Mouse (Mus musculus): ENCODE results near the gene Tmtc2.

Gene Tmtc2

DNA sequence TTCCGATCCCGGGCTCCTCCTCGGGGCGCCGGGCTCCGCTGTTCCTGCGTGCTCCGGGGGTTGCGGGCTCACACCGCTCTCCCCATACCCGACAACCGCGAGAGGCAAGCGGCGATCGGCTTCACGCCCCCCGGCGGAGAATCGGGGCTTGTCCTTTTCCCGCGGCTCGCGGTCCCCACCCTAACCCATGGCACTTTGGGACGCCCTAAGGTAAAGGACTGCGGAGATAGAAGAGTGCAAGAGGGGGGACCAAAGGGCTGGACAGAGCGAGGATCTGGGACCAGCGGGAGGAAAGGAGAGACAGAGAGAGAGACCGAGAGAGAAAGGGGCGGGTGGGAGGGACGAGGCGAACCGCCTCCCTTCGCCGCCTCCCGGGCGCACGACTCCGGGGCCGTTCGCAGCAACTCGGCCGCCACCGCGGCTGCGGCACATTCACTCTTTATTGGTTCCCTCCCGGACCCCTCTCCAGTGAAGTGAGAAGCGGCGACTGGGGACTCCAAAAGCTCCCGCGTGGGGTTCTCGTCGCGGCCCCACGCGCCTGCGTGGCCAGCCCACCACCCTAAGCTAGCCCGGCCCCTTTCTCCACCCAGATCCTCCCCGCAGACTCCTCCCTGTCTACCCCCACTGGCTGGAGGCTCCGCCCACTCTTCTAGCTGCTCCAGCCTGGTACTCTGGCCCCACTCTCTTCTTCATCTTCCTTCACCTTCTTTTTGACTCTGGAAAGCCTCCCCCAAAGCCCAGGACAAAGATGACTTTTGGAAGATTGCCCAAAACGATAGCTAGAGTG lies at the start of gene Tmtc2:
Gene Tmtc2, minus strand, starts transcription at position 544 of the 787 bp plus-strand sequence.
- peak in 1 of 2 experiments; percentile 4 for DNase-seq (ENCODE audit: low read depth in 1 of 2, low spot score in 2 of 2)

DNA sequence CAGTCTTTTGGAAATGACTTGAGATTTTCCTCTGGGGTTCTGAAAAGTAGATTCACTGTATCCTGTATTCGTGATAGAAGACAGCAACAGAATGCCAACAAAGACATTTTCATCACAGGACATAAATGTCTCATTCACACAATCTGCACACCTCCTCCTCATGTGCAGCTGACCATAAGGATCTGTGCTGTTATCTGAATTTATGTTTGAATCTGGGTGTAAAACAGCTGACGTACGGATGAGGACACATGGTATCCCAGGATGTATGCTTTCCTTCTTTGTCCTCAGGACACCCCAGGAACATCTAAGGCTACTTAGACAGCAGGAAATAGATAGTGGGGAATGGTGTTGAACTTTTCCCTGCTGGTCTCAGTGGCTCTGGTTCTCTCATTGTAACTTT lies 37.9 kb upstream of the Tmtc2 start:
- DNase-seq (ENCODE audit: low read depth in 1 of 2, low spot score in 2 of 2) = no peak

DNA sequence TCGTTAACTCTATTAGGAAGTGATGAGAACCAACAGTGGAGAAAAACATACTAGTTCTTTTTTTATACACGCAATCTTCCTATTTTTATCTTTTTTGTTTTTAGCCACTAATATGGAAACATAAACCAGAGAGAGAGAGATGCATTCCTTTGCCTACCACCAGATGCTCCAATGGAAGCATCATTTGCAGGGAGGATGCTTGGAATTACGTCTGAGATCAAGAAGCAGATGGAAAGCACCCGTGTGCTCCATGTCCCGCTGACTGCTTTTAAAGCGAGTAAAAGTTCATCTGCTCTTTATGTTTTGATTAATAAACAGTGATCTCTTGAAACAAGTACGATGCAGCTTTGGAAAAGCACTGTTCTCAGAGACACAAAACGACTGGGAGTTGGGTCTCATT lies 24.6 kb upstream of the Tmtc2 start:
- DNase-seq (ENCODE audit: low read depth in 1 of 2, low spot score in 2 of 2) = no peak

DNA sequence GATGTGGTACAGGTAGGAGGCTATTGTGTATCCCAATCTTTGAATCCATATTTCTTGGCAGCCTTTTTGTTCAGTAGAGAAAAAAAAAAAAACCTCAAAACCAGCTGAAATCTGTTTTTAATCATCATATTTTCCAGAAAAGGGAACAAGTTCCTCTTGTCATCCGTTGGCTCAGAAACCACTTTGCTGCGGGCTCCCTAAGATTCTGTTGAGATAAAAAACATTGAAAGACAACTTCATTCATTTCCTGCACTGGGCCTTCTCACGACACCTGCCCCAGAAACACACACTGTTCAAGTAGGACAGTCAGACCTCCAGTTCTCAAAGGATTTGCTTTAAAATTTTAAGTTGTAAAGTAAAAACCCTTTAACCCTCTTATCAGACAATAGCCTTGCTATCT lies 23.0 kb upstream of the Tmtc2 start:
- DNase-seq (ENCODE audit: low read depth in 1 of 2, low spot score in 2 of 2) = no peak

DNA sequence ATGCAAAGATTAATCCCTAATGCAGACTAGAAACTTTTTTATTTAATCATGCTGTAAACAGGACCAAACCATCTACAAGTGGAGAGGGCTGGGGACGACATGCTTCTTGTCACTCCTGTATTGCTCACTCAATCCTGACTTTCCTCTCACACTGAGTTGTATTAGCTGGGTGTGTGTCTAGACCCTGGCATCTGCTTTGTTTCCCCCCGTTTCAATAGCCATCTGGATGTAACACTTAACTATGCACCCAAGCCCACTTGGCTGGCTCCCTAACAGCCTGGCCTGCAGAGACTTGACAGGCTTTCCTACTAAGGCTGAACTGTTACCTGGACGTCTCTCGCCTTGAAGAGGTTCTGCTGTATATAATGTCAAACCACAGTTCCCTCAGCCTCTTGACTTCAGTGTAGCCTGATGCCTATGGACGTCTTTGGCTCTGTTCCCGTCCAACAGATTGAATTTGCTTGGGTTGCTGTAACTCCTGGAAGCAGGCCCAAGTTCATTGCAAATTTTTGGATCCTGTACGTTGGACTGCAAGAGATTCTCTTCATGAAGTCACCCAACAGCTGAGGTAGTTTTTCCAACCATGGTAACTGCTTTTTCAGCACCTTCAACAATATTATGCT lies 21.3 kb upstream of the Tmtc2 start:
- DNase-seq (ENCODE audit: low read depth in 1 of 2, low spot score in 2 of 2) = no peak

DNA sequence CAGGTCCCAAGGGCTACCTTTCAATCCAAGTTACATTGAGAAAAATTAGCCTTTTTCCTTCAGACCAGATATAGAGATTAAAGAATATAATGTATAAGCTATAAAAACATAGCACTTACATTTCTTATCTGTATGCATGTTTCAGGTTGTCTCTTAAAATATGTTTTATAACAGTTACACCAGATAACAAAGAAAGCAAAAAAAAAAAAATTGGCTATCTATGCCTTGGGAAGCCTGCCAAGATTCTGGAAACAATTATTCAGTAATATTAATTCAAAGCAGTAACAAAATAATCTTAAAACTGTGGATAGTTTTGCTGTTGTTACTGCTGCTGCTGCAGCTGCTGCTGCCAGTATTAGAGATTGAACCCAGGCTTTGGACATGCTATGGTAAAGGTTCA lies 13.9 kb upstream of the Tmtc2 start:
- DNase-seq (ENCODE audit: low read depth in 1 of 2, low spot score in 2 of 2) = no peak

DNA sequence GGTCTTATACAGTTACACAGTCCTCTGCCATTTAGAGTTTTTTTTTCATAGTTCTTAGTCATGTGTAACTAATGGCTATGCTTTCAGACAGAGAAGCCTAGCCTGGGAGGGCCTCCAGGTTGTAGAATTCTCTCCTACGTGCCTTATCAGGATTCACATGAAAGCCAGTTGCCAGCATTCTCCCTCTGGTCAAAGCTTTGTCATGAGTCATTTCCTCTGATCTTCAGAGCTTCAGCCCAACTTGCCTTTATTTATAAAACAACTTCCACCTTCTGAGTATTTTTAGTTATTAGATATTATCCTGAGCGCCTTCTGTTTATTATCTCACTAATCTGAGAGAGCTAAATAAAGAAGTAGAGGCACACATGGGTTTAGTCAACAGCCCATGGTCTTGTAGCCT lies 5.1 kb upstream of the Tmtc2 start:
- DNase-seq (ENCODE audit: low read depth in 1 of 2, low spot score in 2 of 2) = no peak

DNA sequence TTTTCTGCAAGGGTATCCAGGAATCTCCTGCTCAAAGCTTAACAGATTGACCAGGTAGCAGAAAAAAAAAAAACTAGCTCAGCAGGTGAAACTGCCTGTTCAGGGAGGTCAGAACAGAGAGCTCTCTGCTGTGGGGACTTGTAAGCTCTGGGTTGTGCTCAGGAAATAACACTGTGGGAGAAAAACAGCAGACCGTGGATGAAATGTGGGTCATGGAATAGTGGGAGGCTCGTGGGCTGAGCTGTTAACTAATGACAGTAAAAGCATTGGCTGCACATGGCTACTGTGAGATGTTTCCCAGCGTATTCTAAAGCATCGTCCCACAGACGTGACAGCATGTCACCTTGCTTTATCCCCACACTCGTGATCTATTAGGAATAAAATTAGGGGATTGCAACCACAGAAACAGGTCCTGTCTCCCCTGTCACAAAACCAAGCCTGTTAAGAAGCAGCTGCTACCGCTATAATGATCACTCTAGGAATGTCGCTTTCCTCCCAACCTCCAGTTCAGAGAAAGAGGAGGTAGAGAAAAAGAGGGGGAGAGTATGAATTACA lies 4.1 kb upstream of the Tmtc2 start:
- DNase-seq (ENCODE audit: low read depth in 1 of 2, low spot score in 2 of 2) = no peak

DNA sequence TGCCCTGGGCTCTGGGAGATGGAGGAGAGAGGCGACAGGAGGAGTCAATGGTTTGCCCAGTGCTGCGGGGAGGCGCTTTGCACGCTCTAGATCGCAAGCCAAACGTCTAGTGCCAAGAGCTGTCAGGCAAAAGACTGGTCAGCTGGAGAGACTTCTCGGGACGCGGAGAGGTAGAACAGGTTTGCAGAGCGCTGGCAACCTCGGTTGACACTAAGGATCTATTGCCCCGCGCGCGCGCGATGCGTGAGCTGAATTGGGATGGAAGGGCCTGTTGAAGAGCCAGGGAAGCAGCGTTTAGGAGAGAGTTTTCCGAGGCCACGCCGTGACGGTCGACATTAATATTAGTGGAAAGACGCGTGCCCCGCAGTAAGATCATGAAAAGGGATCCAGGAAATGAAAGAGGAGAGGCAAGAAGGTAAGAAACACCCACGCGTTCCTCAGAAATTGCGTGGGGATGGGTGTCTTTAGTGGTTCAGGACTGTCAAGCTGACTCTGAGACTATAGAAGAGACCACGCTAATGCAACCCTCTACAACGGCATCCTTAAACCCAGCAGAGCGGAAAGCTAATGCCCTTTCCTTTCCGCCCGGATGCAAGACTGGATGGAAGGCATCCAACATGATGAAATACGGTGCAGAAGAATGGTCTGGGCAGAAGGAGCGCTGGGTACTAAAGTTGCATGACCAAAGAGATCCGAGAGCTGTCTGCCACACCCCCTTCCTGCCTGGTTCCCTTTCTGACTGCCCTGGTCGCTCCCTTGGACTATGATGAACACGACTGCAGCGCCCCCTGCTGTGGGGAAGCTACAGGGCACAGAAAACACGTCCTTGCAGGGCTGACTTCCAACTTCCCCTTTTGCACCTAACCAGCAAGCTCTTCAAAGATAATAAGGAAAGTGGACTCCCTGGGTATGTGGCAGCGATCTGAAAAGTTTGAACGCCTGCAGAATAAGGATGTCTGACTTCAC lies 727 bp upstream of the Tmtc2 start:
- DNase-seq (ENCODE audit: low read depth in 1 of 2, low spot score in 2 of 2) = peak; percentile 83 to 87

DNA sequence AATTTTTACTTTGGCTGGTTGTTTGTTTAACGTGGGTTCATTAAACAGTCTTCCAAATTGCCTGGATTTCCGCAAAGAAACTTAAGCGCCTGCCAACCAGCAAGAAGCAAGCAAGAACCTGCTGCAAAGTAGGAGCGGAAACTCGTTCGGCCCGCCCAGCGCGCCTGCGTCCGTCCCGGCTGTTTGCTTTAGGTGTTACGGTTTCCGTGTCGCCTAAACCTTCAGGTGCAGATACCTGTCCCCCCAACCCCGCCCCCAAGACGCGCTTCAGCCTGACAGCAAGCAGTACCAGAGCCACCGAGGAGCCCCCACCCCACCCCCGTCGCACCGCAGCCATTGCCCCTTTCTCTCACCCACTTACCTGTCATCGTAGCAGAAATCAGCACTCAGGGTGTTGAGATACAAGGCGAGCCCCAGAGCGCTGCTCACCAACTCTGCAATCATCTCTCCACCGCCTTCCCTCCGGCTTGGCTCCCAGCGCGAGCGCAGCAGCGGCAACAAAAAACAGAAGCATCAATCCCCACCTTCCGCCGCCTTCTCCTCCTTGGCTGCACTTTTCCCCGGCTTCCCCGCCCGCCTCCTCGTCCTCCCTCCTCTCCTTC lies 844 bp downstream of the Tmtc2 start:
- DNase-seq (ENCODE audit: low read depth in 1 of 2, low spot score in 2 of 2) = no peak

DNA sequence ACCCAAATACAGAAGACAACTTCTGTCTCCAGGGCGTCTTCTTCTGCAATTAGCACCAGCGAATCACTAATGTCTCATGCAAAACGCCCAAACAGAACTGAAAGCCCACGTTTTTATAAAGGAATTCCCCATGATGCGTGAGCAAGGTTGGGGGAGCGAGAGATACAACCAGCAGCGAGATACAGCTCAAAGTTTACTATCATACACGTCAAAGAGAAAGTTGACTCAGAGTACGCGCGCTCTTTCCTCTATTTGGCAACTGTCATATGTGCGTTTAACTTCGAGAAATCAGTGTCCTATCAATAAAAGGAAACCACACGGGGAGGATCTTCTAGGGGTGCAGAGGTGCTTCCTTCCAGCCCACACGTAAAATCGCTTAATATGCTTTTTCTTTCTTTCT lies 1.4 kb downstream of the Tmtc2 start:
- no peak for DNase-seq (ENCODE audit: low read depth in 1 of 2, low spot score in 2 of 2)

DNA sequence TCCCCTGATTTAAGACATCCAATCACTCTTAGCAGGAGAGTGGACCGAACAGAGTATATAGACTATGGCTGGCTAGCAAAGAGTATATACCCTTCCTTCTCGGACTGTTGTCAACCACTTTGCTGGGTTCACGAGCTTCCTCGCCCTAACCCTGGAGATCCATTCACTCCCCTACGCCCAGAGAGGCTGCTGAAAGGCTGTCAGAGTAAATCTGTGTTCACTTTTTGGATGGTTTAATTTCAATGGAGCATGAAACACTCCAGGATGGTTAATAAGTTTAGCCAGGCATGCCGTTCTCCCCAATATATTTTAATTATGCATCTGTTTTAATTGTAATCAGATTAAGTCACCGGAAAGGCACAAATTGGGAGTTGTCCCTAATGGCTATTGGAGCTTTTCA lies 1.9 kb downstream of the Tmtc2 start:
- no peak for DNase-seq (ENCODE audit: low read depth in 1 of 2, low spot score in 2 of 2)

DNA sequence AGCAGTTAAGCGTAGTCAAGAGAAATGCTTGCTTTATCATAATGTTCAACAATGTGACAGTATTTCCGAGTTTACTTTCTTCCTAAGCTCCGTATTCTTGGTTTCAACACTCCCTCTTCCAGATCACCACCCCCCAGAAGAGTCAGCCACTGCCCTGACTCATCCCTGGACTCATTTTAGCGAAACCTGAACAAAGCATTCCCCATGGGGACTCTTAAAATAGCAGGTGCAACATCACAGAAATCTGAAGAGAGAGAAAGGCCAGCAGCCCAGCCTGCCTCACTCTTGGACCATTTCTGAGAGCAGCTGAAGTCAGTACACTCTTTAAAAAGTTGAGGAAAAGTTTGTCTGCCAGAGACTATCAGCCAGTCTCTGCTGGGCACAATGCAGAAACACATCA lies 2.4 kb downstream of the Tmtc2 start:
- DNase-seq (ENCODE audit: low read depth in 1 of 2, low spot score in 2 of 2) = no peak

DNA sequence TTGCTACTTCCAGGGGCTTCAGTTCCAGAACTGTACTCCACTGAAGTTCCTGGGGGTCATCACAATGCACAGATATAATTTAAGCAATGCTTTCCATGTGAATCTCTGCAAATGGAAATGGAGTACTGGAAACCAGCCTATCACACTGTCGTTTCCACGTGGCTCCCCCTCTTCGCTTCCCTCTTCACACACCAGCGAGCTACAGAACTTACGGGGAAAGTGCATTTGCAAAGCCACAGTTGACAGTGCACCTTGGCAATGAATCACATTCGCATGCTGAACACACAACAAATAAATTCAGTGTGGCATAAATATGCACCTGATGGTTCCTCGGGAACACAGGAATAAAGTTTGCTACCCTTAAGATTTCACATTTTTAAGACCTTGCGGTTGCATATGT lies 3.2 kb downstream of the Tmtc2 start:
- no peak for DNase-seq (ENCODE audit: low read depth in 1 of 2, low spot score in 2 of 2)

DNA sequence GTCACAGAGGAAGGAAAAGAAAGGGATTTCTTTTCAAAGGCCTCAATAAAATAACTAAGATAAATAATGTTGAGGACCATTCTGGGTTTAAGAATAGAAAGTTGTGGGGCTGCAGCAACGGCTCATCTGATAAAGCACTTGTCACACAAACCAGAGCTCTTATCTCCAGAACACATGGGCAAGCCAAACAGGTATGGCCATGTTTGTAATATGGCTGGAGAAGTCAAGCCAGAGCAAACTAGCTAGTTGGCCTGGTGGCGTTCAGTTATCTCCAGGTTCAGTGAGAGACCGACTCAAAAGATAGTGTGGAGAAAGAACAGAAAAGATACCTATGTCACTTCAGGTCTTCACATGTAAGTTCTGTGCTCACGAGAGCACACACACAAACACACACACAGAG lies 4.7 kb downstream of the Tmtc2 start:
- no peak for DNase-seq (ENCODE audit: low read depth in 1 of 2, low spot score in 2 of 2)

DNA sequence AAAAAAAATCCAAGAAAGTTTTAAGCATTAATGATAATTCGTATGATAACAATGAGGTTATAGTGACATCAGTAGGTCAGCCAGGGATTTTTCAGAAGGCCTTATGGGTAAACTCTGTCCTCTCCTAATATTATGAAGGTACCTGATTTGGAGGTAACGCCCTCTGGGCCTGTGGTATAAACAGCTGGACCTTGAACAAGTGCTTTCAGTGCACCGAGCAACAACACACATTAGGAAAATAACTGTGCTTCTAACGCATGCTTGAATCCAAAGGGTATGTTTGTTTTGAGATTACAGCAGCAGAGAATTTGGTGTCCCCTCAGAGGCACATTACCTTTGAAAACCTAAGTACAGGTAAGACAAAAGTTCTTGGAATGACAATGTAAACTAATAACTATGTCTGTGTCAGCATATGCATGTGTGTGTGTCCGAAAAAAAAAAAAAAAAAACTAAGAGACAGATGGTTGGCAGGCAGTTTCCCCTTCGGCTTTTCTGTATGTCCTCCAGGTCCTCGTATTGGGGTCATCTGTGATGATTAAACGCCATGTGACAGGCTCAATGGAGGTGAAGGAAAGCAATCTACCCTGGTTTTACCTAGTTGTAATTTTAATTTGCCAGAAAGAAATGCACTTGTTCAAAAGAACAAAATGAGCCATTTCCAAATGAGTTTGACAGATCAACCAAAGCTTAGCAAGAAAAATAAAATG lies 6.3 kb downstream of the Tmtc2 start:
- no peak for DNase-seq (ENCODE audit: low read depth in 1 of 2, low spot score in 2 of 2)

DNA sequence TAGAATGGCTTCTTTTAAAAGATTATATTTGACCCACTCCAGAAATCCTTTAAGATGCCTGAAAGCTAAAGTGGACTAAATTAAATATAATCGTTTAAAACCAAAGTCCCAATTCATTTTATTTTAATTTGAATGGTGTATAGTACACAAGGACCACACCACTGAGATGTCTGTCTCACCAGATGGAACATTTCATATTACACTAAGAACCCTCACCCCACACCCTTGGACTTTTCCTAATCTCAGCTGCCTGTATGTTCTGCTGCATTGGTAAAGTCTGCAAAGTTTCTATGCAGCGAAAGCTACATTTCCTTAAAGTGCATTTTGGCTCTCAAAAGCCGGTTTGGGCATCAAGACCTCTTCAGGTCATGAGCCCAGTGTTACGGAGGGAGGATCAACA lies 12.7 kb downstream of the Tmtc2 start:
- no peak for DNase-seq (ENCODE audit: low read depth in 1 of 2, low spot score in 2 of 2)

DNA sequence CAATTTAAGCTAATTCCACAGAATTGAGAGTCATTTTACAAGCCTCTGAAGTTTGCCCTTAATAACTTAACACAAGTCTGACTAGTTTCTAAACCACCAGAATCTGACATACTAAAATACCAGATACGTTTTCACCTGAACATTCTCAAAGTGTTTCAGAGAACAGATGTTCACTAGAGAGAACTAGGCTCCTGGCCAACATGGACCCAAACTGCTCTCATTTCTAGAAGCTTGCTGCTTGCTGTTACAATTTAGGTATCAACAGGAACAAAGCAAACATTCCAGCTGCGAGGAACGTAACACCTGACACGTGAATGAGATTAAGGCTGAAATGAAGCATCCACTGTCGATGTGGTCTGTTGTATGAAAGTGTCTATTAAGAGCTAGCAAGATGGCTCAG lies 16.7 kb downstream of the Tmtc2 start:
- DNase-seq (ENCODE audit: low read depth in 1 of 2, low spot score in 2 of 2) = no peak

DNA sequence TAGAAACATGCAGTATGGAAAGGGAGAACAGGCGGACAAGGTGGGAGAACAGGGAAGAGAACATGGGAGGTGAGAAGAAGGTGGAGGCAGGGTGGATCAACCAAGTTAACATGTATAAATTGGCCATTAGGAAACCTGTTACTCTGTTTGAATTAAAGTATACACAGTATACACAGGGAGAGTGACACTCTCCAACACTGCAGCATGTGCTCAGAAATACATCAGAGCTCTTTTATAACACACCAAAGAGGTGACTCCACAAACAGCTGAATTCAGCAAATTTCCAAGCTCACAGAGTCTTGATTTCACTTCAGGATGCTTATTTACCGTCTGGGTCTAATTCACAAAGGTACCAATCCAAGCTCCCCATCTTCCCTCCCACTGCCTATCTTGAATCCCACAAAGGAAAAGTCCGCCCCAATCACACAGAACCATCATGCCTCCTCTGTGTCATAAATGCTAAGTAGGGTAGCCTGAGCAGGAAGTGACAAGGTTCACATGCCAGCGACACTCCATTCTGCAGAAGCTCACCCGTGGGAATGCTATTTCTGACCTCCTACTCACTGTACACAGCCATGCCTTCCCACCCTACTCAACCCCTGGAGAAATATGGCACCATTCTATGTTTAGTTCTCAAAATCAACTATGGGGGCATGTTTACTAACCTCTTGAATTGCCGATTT lies 17.2 kb downstream of the Tmtc2 start:
- no peak for DNase-seq (ENCODE audit: low read depth in 1 of 2, low spot score in 2 of 2)

DNA sequence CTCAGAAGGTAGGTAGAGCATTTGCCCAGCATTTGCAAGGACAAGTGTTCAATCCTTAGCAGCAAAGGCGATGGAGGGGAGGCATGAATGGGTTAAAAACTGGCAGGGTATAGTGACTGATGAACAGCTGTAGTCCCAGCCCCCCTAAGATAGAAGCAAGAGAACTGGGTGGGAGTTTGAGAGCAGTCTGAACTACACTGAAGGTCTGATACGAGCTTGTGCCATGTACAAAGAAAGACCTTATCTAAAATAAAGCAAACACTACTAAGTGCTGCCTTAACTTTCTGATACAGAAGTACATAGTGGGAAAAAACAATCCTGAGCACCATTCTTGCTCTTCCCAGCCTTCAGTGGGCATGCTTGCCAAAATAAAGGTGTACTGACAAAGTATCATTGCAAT lies 20.1 kb downstream of the Tmtc2 start:
- DNase-seq (ENCODE audit: low read depth in 1 of 2, low spot score in 2 of 2) = no peak

All from monocyte, adult 2 months (primary cell).